Mouse (Mus musculus) erythroblast, embryonic 14.5 days (primary cell): ENCODE measurements around the gene Slamf7.

ENCODE experiments used
- GATA1 ChIP-seq: IDR thresholded peaks from 2 replicates; pipeline ENCODE4 v1.6.1; 2012; ENCODE audit warnings: low read length, inconsistent platforms, mixed read lengths
- TAL1 ChIP-seq: IDR thresholded peaks from 3 replicates; pipeline ENCODE4 v1.6.1; 2012; ENCODE audit warnings: low read length, inconsistent platforms, mixed read lengths

- TF ChIP-seq GATA1 (no peak), TAL1 (no peak)
Measured at GRCm38 (mm10) chr1:171672854-171673475, 20.1 kb upstream of the Slamf7 start.
